Mouse (Mus musculus) liver, embryonic 12.5 days (tissue): ENCODE measurements around the gene Rab43. TPM values are rescaled to one million over a fixed set of nuclear protein-coding genes. Genes with fewer than 3 reads are reported as not detected.

Experiments used
- ATAC-seq: fragments of 200-750 bp; cut with Nextera tagmentation; 2 replicates; pipeline ENCODE4 v1.8.0; 2017; ENCODE audit warnings: moderate number of reproducible peaks, mild to moderate bottlenecking, moderate library complexity
- H3K27ac ChIP-seq: fragments of 300-500 bp; sonication (generic); 2 replicates; pipeline ENCODE4 v1.5.1; 2016; ENCODE audit warnings: mild to moderate bottlenecking
- H3K27me3 ChIP-seq: fragments of 300-500 bp; sonication (generic); replicated peaks from 2 replicates; pipeline ENCODE4 v1.6.1; 2016; ENCODE audit warnings: mild to moderate bottlenecking, moderate library complexity
- H3K36me3 ChIP-seq: fragments of 300-500 bp; sonication (generic); 2 replicates; pipeline ENCODE4 v1.6.1; 2016; ENCODE audit warnings: mild to moderate bottlenecking, moderate library complexity
- H3K4me1 ChIP-seq: fragments of 300-500 bp; sonication (generic); 2 replicates; pipeline ENCODE4 v1.6.1; 2016
- H3K4me2 ChIP-seq: fragments of 300-500 bp; sonication (generic); 2 replicates; pipeline ENCODE4 v1.6.1; 2016; ENCODE audit warnings: mild to moderate bottlenecking, moderate library complexity
- H3K4me3 ChIP-seq: fragments of 300-500 bp; sonication (generic); 2 replicates; pipeline ENCODE4 v1.5.1; 2016; ENCODE audit warnings: mild to moderate bottlenecking, moderate library complexity
- H3K9ac ChIP-seq: fragments of 300-500 bp; sonication (generic); 2 replicates; pipeline ENCODE4 v1.6.1; 2016; ENCODE audit warnings: mild to moderate bottlenecking, moderate library complexity
- H3K9me3 ChIP-seq: fragments of 300-500 bp; sonication (generic); replicated peaks from 2 replicates; pipeline ENCODE4 v1.6.1; 2016; ENCODE audit warnings: mild to moderate bottlenecking, moderate library complexity
- WGBS: fragments of 180-500 bp; shearing (Covaris S2); methylation state at CpG from one replicate; pipeline ENCODE4 v1.1.7; 2016; ENCODE audit not compliant: insufficient replicate concordance; 5-methylcytosine and 5-hydroxymethylcytosine counted together
- polyA plus RNA-seq: library from polyadenylated mRNA; unstranded; fragments of >200 nt; fragmentation: Nextera tagmentation; extraction: Ambion mirVana; gene quantifications from 2 replicates; pipeline ENCODE4 v1.2.1, GENCODE M21; 2016

The Rab43 gene
- 28.6 and 30.5 TPM in 2 replicates for polyA plus RNA-seq

DNA sequence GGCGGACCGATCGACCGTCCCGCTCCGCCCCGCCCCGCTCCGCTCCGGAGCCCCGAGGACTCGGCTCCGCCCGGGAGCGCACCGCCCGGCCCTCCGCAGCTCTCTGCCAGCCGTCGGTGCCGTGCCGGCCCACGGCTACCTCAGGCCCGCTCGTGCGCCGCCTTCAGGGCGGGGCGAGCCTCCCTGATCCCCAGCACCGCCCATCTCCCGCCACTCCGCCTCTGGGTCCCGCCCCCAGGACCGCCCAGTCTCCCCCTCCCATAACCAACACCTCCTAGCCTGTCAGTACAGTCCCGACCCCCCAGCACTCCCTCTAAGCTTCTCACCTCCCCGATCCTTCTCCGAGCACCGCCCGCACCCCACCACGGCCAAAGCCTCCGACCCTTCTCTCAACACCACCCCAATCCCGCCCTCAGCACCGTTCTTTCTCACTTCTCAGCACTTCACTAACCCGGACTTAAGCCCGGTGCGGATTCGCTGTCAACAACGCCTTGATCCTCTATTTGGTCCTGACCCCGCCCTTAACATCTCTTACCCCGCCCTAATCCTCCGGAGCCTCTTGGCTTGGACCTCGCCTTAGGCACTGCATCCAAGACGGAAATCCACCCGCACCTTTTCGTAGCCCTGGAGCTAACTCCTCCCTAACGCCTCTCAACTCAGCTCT, at the start of gene Rab43:
TSS of gene Rab43 (minus strand) at position 490 of the 664 bp plus-strand sequence.
- ATAC-seq, result peak; percentile 92
- H3K9me3 ChIP-seq, result no peaks in the 10 kb centered on the region
- H3K27me3 ChIP-seq, result no peaks in the 10 kb centered on the region
- peaks cover 55% of the 10 kb centered on the region for H3K4me1 ChIP-seq
- under 1% methylated on average over 56 of the region's 56 CpGs for WGBS
- peak within 1 kb of the TSS; percentile 93 for H3K9ac ChIP-seq
- H3K27ac ChIP-seq, result peak within 1 kb of the TSS; percentile 98
- H3K36me3 ChIP-seq, result peaks cover 44% of the 10 kb centered on the region
- peak within 1 kb of the TSS; percentile 72 for H3K4me3 ChIP-seq
- H3K4me2 ChIP-seq, result peak within 1 kb of the TSS; percentile 86

GRCm38 (mm10) chr6:87857071-87857470, 45.1 kb upstream of the Rab43 start:
- H3K4me2 ChIP-seq, result no peak overlapping the region
- H3K9ac ChIP-seq, result no peak overlapping the region
- no peak for ATAC-seq
- no peak overlapping the region for H3K27ac ChIP-seq
- no peaks in the 10 kb centered on the region for H3K9me3 ChIP-seq
- H3K4me3 ChIP-seq, result no peak overlapping the region
- H3K36me3 ChIP-seq, result no peaks in the 10 kb centered on the region
- peaks cover 9% of the 10 kb centered on the region for H3K27me3 ChIP-seq
- peaks cover 20% of the 10 kb centered on the region for H3K4me1 ChIP-seq
- 12% methylated on average over 1 of the region's 1 CpGs for WGBS

DNA sequence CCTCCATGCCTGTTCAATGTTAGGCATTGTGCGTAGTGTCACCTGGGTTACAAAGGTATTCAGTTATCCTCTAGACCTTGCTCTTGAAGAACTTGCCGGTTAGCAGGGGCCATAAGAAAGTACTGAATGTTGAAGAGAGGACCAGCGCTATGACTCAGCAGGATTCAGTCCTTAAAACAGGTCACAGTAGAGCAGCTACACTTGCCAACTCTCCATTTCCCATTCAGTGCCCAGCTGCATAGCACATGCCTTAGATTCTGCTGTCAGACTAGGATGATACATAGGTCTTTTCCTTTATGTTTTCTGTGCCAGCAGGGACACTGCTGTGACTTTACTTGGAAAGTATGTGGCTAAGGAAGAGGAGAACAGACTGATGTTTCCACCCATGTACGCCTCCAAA, 41.5 kb upstream of the Rab43 start:
- Histone ChIP-seq H3K4me1 (peaks cover 34% of the 10 kb centered on the region), H3K27ac (peak overlapping the region; percentile 53), H3K4me2 (no peak overlapping the region), H3K4me3 (no peak overlapping the region), H3K9ac (no peak overlapping the region), H3K9me3 (no peaks in the 10 kb centered on the region), H3K36me3 (peaks cover 5% of the 10 kb centered on the region), H3K27me3 (peaks cover 9% of the 10 kb centered on the region)
- ATAC-seq, result no peak
- 73% methylated on average over 4 of the region's 4 CpGs for WGBS

DNA sequence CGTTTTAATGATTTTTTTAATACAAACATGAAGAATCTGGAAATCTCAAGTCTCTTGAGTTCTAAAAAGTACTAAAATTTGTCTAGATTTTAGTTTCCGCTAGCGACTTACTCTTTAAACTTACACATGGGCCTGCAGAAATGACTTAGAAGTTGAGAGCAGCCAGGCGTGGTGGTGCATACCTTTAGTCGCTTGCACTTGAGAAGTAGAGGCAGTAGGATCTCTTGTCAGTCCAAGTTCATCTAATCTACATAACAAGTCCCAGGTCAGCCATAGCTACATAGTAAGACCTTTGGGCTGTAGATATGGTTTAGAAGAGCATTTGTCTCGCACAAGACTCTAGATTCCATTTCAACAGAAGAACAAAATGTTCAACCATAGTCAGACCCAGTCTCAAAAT, 39.9 kb upstream of the Rab43 start:
- 72% methylated on average over 6 of the region's 6 CpGs for WGBS
- H3K9me3 ChIP-seq, result no peaks in the 10 kb centered on the region
- H3K4me1 ChIP-seq, result peaks cover 50% of the 10 kb centered on the region
- peaks cover 21% of the 10 kb centered on the region for H3K36me3 ChIP-seq
- peaks cover 6% of the 10 kb centered on the region for H3K27me3 ChIP-seq
- peak overlapping the region; percentile 92; the same call in 1 of the 2 replicates for H3K27ac ChIP-seq
- H3K9ac ChIP-seq, result no peak overlapping the region
- ATAC-seq, result no peak
- peak overlapping the region; percentile 84 for H3K4me2 ChIP-seq
- peak overlapping the region; percentile 88 for H3K4me3 ChIP-seq

DNA sequence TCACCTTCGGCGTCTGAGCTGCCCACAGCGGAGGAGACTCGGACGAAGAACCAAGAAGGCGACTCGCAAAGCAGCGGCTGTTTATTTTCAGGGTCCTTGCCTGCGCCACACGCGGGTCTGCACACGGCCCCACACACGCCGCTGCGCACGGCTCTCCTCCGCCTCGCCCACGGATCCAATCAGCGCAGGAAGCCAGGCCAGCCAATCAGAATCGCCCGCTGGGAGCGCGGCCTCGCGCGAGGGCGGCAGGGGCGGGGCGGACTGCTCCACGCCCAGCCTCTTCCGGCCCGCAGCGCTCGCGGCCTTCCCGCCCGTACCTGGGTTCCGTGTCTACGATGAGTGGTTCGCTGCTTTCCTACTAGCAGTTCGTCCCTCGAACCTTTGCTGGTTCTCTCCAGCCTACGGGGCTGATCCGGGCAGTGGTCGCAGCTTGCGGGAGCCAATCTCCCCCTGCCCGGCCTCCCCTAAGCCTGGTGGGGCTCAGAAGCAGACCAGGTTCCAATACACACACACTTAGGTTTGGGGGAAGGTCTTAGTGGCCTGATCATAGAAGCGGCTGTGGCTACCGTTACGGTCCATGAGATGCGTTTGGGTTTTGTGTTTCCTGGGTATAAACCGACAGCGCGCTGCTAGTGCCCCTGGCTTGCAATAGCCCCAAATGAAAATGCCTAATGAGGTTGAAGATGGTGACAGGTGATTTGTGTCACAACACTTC, 39.1 kb upstream of the Rab43 start, which contains the start of gene Cnbp:
TSS of gene Cnbp (minus strand) at position 207 of the 715 bp plus-strand sequence.
- under 1% methylated on average over 55 of the region's 55 CpGs for WGBS
- Histone ChIP-seq H3K27me3 (no peaks in the 10 kb centered on the region), H3K4me2 (peak within 1 kb of the TSS; percentile 84), H3K4me3 (peak within 1 kb of the TSS; percentile 88), H3K4me1 (peaks cover 58% of the 10 kb centered on the region), H3K9ac (peak within 1 kb of the TSS; percentile 98), H3K36me3 (peaks cover 29% of the 10 kb centered on the region), H3K27ac (peak within 1 kb of the TSS; percentile 92), H3K9me3 (no peaks in the 10 kb centered on the region)
- peak; percentile 95 for ATAC-seq

DNA sequence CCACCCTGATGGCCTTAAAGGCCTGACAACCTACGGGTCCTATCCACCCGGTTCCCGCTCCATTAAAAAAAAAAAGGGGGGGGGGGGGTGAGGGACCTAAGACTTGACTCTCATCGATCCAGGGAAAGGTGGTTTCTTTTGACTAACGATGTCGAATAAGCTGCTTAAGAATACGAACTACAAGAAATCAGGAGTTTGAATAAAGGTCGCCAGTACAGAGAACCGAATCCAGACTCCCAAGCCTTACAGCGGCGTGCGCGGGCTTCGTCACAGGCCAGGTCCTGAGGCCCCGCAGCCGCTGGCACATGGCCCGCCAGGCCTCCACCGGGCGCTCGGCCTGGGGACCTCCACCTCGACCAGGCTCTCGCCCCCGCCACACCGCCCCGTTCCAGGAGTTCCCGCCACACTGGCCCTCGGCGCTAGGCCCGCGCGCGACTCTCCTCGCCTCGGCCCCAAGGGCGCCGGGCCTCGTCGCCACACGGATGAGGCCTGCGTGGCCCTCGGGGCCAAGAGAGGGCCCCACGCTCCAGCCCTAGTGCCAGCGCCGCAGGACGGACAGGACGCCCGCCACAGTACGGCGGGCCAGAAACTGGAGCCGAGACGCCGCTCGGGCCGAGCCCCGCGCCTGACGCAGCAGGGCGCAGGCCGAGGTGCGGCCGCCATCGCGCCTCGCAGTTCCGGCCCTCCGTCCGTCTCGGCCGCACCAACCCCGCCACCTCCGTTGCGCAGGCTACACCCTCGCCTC, 38.4 kb upstream of the Rab43 start:
- H3K27me3 ChIP-seq, result no peaks in the 10 kb centered on the region
- peak overlapping the region; percentile 92 for H3K27ac ChIP-seq
- peak; percentile 72 for ATAC-seq
- peak overlapping the region; percentile 84 for H3K4me2 ChIP-seq
- no peaks in the 10 kb centered on the region for H3K9me3 ChIP-seq
- H3K4me3 ChIP-seq, result peak overlapping the region; percentile 88
- 2% methylated on average over 73 of the region's 73 CpGs for WGBS
- H3K36me3 ChIP-seq, result peaks cover 37% of the 10 kb centered on the region
- peak overlapping the region; percentile 98 for H3K9ac ChIP-seq
- peaks cover 58% of the 10 kb centered on the region for H3K4me1 ChIP-seq

DNA sequence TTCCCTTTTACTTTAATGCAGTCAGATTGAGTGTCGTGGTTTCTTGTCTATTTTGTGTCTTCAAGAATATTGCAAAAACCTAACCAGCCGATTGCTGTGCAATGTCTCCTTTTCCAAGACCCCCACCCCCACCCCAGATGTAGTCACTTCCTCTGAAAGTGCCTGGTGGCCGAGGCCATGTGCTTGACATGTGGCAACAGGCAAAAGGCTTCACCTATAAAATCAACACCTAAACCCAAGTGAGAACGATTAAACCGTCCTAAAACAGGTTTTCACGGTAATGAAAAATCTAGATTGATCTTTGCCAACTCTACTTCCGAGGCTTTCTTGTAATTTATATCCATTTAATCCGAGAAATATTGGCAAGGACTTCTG, 37.8 kb upstream of the Rab43 start:
- Histone ChIP-seq H3K27ac (peak overlapping the region; percentile 92), H3K4me1 (peaks cover 58% of the 10 kb centered on the region)
- no peak for ATAC-seq

GRCm38 (mm10) chr6:87846813-87847212, 34.8 kb upstream of the Rab43 start:
- Histone ChIP-seq H3K4me2 (peak overlapping the region; percentile 84), H3K4me1 (peaks cover 35% of the 10 kb centered on the region), H3K36me3 (peaks cover 71% of the 10 kb centered on the region), H3K27me3 (no peaks in the 10 kb centered on the region), H3K9ac (0 out of 2 replicates have a peak overlapping the region, but pooled peaks have one; percentile 7), H3K4me3 (no peak overlapping the region), H3K9me3 (no peaks in the 10 kb centered on the region), H3K27ac (0 out of 2 replicates have a peak overlapping the region, but pooled peaks have one; percentile 38)
- no peak for ATAC-seq
- 49% methylated on average over 1 of the region's 1 CpGs for WGBS

More for the DNA sequence above, 37.8 kb upstream of the Rab43 start:
- peak overlapping the region; percentile 88 for H3K4me3 ChIP-seq
- peak overlapping the region; percentile 84 for H3K4me2 ChIP-seq
- H3K36me3 ChIP-seq, result peaks cover 42% of the 10 kb centered on the region
- H3K9ac ChIP-seq, result peak overlapping the region; percentile 98
- 0% methylated on average over 8 of the region's 8 CpGs for WGBS
- no peaks in the 10 kb centered on the region for H3K27me3 ChIP-seq
- H3K9me3 ChIP-seq, result no peaks in the 10 kb centered on the region

DNA sequence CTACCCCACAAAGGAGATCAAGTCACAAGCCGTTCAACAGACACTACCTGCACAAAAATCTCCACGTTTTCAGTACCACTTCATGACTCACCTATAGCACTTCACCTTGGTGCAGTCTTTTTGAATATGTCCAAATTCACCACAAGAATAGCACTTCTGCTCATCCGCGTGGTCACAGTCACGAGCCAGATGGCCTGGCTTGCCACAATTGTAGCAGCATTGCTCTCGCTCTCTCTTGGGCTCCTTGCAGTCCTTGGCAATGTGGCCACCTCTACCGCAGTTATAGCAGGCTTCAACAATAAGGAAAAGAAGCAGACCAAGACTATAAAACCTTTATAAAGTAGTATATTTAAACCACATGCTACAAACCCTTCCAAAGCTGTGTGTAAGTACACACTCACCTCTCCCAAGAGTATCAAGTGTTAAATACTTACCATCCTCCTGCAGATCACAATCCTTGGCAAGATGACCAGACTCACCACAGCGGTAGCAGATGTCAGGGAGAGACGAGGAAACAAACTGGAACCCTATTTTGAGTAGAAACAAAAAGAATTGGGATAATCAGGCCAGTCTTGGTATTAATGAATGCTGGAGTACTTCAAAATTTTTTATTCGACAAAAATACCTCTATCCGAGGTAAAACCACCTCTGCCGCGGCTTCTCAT, 33.2 kb upstream of the Rab43 start:
- H3K9me3 ChIP-seq, result no peaks in the 10 kb centered on the region
- H3K4me2 ChIP-seq, result no peak overlapping the region
- H3K27ac ChIP-seq, result 0 out of 2 replicates have a peak overlapping the region, but pooled peaks have one; percentile 3
- peaks cover 39% of the 10 kb centered on the region for H3K4me1 ChIP-seq
- no peaks in the 10 kb centered on the region for H3K27me3 ChIP-seq
- WGBS, result 85% methylated on average over 13 of the region's 13 CpGs
- peaks cover 84% of the 10 kb centered on the region for H3K36me3 ChIP-seq
- ATAC-seq, result no peak
- H3K4me3 ChIP-seq, result no peak overlapping the region
- no peak overlapping the region for H3K9ac ChIP-seq

DNA sequence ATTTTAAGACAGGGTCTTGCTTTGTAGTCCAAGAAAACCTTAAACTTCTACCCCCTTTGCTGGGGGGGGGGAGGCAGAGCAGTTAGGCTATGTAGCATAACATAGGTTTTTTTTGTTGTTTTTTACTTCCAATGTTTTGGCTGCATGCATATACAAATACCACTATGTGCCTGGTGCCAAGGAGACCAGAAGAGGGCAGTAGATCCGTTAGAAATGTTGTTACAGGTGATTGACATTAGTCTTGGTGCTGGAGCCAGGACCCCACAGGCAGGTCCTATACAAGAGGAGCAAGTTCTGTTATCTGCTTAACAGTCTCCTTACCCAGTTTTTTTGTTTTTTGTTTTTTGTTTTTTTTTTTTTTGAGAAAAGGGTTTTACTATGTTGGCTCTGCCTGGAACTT, 30.3 kb upstream of the Rab43 start:
- H3K4me3 ChIP-seq, result no peak overlapping the region
- H3K4me2 ChIP-seq, result no peak overlapping the region
- peaks cover 40% of the 10 kb centered on the region for H3K4me1 ChIP-seq
- 16% methylated on average over 1 of the region's 1 CpGs for WGBS
- H3K9ac ChIP-seq, result no peak overlapping the region
- H3K36me3 ChIP-seq, result peaks cover 67% of the 10 kb centered on the region
- H3K27me3 ChIP-seq, result no peaks in the 10 kb centered on the region
- ATAC-seq, result no peak
- no peaks in the 10 kb centered on the region for H3K9me3 ChIP-seq
- peak overlapping the region; percentile 21; the same call in 1 of the 2 replicates for H3K27ac ChIP-seq

DNA sequence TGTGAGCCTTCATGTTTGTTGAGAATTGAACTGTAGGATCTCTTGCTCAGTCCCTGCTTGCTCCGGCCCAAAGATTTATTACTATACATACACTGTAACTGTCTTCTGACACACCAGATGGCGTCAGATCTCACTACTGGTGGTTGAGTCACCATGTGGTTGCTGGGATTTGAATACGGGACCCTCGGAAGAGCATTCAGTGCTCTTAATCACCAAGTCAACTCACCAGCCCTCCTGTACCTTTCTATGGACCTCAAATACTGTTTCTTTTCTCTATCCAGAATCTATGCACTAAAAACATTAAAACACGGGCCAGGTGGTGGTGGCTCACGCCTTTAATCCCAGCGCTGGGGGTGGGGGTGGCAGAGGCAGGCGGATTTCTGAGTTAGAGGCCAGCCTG, 29.7 kb upstream of the Rab43 start:
- H3K9me3 ChIP-seq, result no peaks in the 10 kb centered on the region
- no peak overlapping the region for H3K4me3 ChIP-seq
- WGBS, result 60% methylated on average over 8 of the region's 8 CpGs
- 0 out of 2 replicates have a peak overlapping the region, but pooled peaks have one; percentile 21 for H3K27ac ChIP-seq
- no peak overlapping the region for H3K4me2 ChIP-seq
- no peaks in the 10 kb centered on the region for H3K27me3 ChIP-seq
- H3K36me3 ChIP-seq, result peaks cover 64% of the 10 kb centered on the region
- no peak overlapping the region for H3K9ac ChIP-seq
- ATAC-seq, result no peak
- H3K4me1 ChIP-seq, result peaks cover 40% of the 10 kb centered on the region
